Mouse (Mus musculus) lung, adult 2 months (tissue): ENCODE measurements around the gene Myrip. TPM values are rescaled to one million over a fixed set of nuclear protein-coding genes. Genes with fewer than 3 reads are reported as not detected.

ENCODE experiments used
- DNase-seq: peaks from one replicate; pipeline ENCODE4 v3.0.0; 2022
- H3K4me1 ChIP-seq: fragments of 200-500 bp; 2 replicates; pipeline ENCODE4 v1.6.1; 2011; ENCODE audit warnings: low read length; ENCODE audit not compliant: control insufficient read depth, insufficient read depth
- H3K4me3 ChIP-seq: fragments of 200-500 bp; replicated peaks from 2 replicates; pipeline ENCODE3; 2011; ENCODE audit warnings: low read depth, mild to moderate bottlenecking, control low read depth, low read length; ENCODE audit errors: extremely low read depth
- CTCF ChIP-seq: fragments of 200-500 bp; IDR thresholded peaks from 2 replicates; pipeline ENCODE4 v1.5.1; 2011; ENCODE audit warnings: mild to moderate bottlenecking, low read length, control low read depth; ENCODE audit not compliant: insufficient read depth
- POLR2A ChIP-seq: fragments of 200-500 bp; IDR thresholded peaks from 2 replicates; pipeline ENCODE4 v1.6.1; 2011; ENCODE audit warnings: low read depth, mild to moderate bottlenecking, control low read depth, low read length, borderline replicate concordance; ENCODE audit errors: extremely low read depth
- WGBS: fragments of 180-500 bp; shearing (Covaris S2); methylation state at CpG from one replicate; pipeline ENCODE4 v1.1.7; 2018; 5-methylcytosine and 5-hydroxymethylcytosine counted together
- polyA plus RNA-seq: library from polyadenylated mRNA; depleted of rRNA; stranded (reverse); fragments of >200 nt; gene quantifications from 2 replicates; pipeline ENCODE4 v1.2.3, GENCODE M21; 2012

Myrip gene
- polyA plus RNA-seq, 1 experiment = 5.9 TPM

GRCm38 (mm10) chr9:120435841-120436240 lies 134.5 kb downstream of the Myrip start:
- TF ChIP-seq POLR2A (no peak), CTCF (no peak)
- Histone ChIP-seq H3K4me3 (no peak overlapping the region), H3K4me1 (no peaks in the 10 kb centered on the region)
- DNase-seq = no peak
- 64% methylated on average over 8 of the region's 8 CpGs for WGBS

GRCm38 (mm10) chr9:120436854-120437253 lies 135.5 kb downstream of the Myrip start:
- H3K4me3 ChIP-seq = no peak overlapping the region
- no peak for TF ChIP-seq POLR2A
- no peak for TF ChIP-seq CTCF
- 61% methylated on average over 2 of the region's 2 CpGs for WGBS
- no peaks in the 10 kb centered on the region for H3K4me1 ChIP-seq
- no peak for DNase-seq

GRCm38 (mm10) chr9:120437266-120437876 lies 136.1 kb downstream of the Myrip start:
- H3K4me3 ChIP-seq = no peak overlapping the region
- DNase-seq = no peak
- WGBS = 75% methylated on average over 6 of the region's 6 CpGs
- no peak for TF ChIP-seq POLR2A
- TF ChIP-seq CTCF = no peak
- H3K4me1 ChIP-seq = no peaks in the 10 kb centered on the region

- 93% methylated on average over 1 of the region's 1 CpGs for WGBS
- H3K4me1 ChIP-seq = no peaks in the 10 kb centered on the region
- TF ChIP-seq CTCF (no peak), POLR2A (no peak)
- no peak for DNase-seq
- H3K4me3 ChIP-seq = no peak overlapping the region
Measured at GRCm38 (mm10) chr9:120438350-120438749, 137.0 kb downstream of the Myrip start.

GRCm38 (mm10) chr9:120438781-120439180 lies 137.5 kb downstream of the Myrip start:
- H3K4me1 ChIP-seq = no peaks in the 10 kb centered on the region
- H3K4me3 ChIP-seq = no peak overlapping the region
- no peak for DNase-seq
- WGBS = 57% methylated on average over 1 of the region's 1 CpGs
- TF ChIP-seq CTCF = no peak
- no peak for TF ChIP-seq POLR2A

GRCm38 (mm10) chr9:120444642-120445041 lies 143.3 kb downstream of the Myrip start:
- TF ChIP-seq POLR2A = no peak
- TF ChIP-seq CTCF = no peak
- WGBS = 77% methylated on average over 9 of the region's 9 CpGs
- no peak for DNase-seq
- Histone ChIP-seq H3K4me1 (no peaks in the 10 kb centered on the region), H3K4me3 (no peak overlapping the region)

GRCm38 (mm10) chr9:120449696-120450329 lies 148.5 kb downstream of the Myrip start:
- TF ChIP-seq CTCF (no peak), POLR2A (no peak)
- 84% methylated on average over 6 of the region's 6 CpGs for WGBS
- H3K4me1 ChIP-seq = no peaks in the 10 kb centered on the region
- no peak for DNase-seq
- H3K4me3 ChIP-seq = no peak overlapping the region

- Histone ChIP-seq H3K4me1 (no peaks in the 10 kb centered on the region), H3K4me3 (no peak overlapping the region)
- 37% methylated on average over 9 of the region's 9 CpGs for WGBS
- TF ChIP-seq POLR2A = no peak
- TF ChIP-seq CTCF = no peak
- no peak for DNase-seq
Measured at GRCm38 (mm10) chr9:120455768-120456655, 154.7 kb downstream of the Myrip start.

GRCm38 (mm10) chr9:120470431-120470830 lies 169.1 kb downstream of the Myrip start:
- H3K4me1 ChIP-seq = no peaks in the 10 kb centered on the region
- DNase-seq = no peak
- no peak for TF ChIP-seq POLR2A
- H3K4me3 ChIP-seq = no peak overlapping the region
- 95% methylated on average over 1 of the region's 1 CpGs for WGBS

GRCm38 (mm10) chr9:120481644-120482043 lies 180.3 kb downstream of the Myrip start:
- Histone ChIP-seq H3K4me1 (no peaks in the 10 kb centered on the region), H3K4me3 (no peak overlapping the region)
- 57% methylated on average over 3 of the region's 3 CpGs for WGBS
- no peak for DNase-seq
- TF ChIP-seq POLR2A (no peak), CTCF (no peak)

GRCm38 (mm10) chr9:120482382-120482781 lies 181.1 kb downstream of the Myrip start:
- 89% methylated on average over 4 of the region's 4 CpGs for WGBS
- Histone ChIP-seq H3K4me3 (no peak overlapping the region), H3K4me1 (no peaks in the 10 kb centered on the region)
- TF ChIP-seq CTCF (no peak), POLR2A (no peak)
- DNase-seq = no peak
